Mouse (Mus musculus): Measurements from ENCODE around the gene Sltm.
"Not testable (repeated sequence)": the region's sequence is repeated elsewhere in the genome, so short reads cannot be mapped to it uniquely, and the experiment has no call there.

The Sltm gene

GRCm38 (mm10) chr9:70552233-70552632 is 9.7 kb downstream of the Sltm start:
- DNase-seq = not testable (repeated sequence)

- DNase-seq = no peak
These were observed 12.9 kb downstream of the Sltm start for GRCm38 (mm10) chr9:70555431-70555830.

GRCm38 (mm10) chr9:70556796-70557195 is 14.2 kb downstream of the Sltm start:
- DNase-seq = no peak

GRCm38 (mm10) chr9:70562825-70563224 is 20.3 kb downstream of the Sltm start:
- no peak for DNase-seq

GRCm38 (mm10) chr9:70567651-70568050 is 25.1 kb downstream of the Sltm start:
- DNase-seq = no peak

GRCm38 (mm10) chr9:70570351-70570750 is 27.8 kb downstream of the Sltm start:
- no peak for DNase-seq

- DNase-seq = no peak
These were observed 35.6 kb downstream of the Sltm start for GRCm38 (mm10) chr9:70578123-70578522.

GRCm38 (mm10) chr9:70580956-70581355 is 38.4 kb downstream of the Sltm start:
- no peak for DNase-seq

GRCm38 (mm10) chr9:70584641-70585040 is 42.1 kb downstream of the Sltm start:
- peak; percentile 39 for DNase-seq

- no peak for DNase-seq
These were observed 42.6 kb downstream of the Sltm start for GRCm38 (mm10) chr9:70585172-70585571.

GRCm38 (mm10) chr9:70587171-70587570 is 44.6 kb downstream of the Sltm start:
- DNase-seq = no peak

- no peak for DNase-seq
These were observed 48.2 kb downstream of the Sltm start for GRCm38 (mm10) chr9:70590775-70591174.

- no peak for DNase-seq
These were observed 48.9 kb downstream of the Sltm start for GRCm38 (mm10) chr9:70591486-70591885.

- no peak for DNase-seq
These were observed 55.7 kb downstream of the Sltm start for GRCm38 (mm10) chr9:70598271-70598670.

- DNase-seq = no peak
These were observed 59.8 kb downstream of the Sltm start for GRCm38 (mm10) chr9:70602186-70602845.

- no peak for DNase-seq
These were observed 68.6 kb downstream of the Sltm start for GRCm38 (mm10) chr9:70611026-70611673.

GRCm38 (mm10) chr9:70629711-70630110 is 87.2 kb downstream of the Sltm start:
- DNase-seq = no peak

GRCm38 (mm10) chr9:70631665-70632064 is 89.1 kb downstream of the Sltm start:
- DNase-seq = no peak

GRCm38 (mm10) chr9:70636748-70637147 is 94.2 kb downstream of the Sltm start:
- DNase-seq = no peak
